Mouse (Mus musculus): ENCODE data around the gene Ddx39b.

DNA sequence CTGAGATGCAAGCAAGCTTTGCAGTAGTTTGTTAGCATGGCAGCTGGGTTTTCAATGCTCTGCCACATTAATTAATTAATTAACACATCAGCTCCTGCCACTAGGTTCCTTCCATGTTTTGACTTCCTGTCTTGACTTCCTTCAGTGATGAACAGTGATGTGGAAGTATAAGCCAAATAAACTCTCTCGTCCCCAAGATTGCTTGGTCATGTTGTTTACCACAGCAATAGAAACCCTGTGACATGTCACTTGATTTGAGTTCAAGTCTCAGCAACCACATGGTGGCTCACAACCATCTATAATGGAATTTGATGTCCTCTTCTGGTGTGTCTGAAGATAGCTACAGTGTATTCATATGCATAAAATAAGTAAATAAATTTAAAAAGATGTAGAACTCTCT is 15.8 kb downstream of the Ddx39b start:
- TF ChIP-seq EP300 (IDR thresholded peaks at IDR 0.05; ENCODE audit: insufficient read depth, low read depth, low read length), result no peak
- no peak for TF ChIP-seq CTCF (IDR thresholded peaks at IDR 0.05)

Data from heart, adult 2 months (tissue).